In genomic region chr2:128975572-128975971, GRCm38 (mm10) we compare ENCODE assay signal across 20 mouse cellular contexts. TPM values are rescaled to one million over a fixed set of nuclear protein-coding genes. Genes with fewer than 3 reads are reported as not detected.
DNase-seq lines count a peak whose midpoint lies in the region; TF ChIP-seq lines count a peak whose summit lies in the region.
"Had no signal": no experiment of that assay in that cellular context is flagged by ENCODE, and none has a peak within 500 bp of the region (broad histone marks: within the 10 kb centered on the region; RNA-seq: fewer than 3 reads in every experiment).

No protein-coding gene starts in this region.

- no peak for TF ChIP-seq CTCF in gastrocnemius, adult 2 months (IDR thresholded peaks at IDR 0.05)

- H3K4me3 ChIP-seq in gastrocnemius, adult 2 months, result no peak overlapping the region
- H3K4me3 ChIP-seq: embryonic facial prominence, embryonic 13.5 days; embryonic facial prominence, embryonic 15.5 days; erythroblast, embryonic 14.5 days; forebrain, embryonic 10.5 days; forebrain, embryonic 12.5 days had no signal

- intact Hi-C loops in gastrocnemius, adult 2 months (cut with DNase I), result no loop called here
- intact Hi-C loops in gastrocnemius, postnatal 14 days (cut with DNase I; ENCODE audit: low total_unique reads), result no loop called here

- peak overlapping the region; percentile 24; the same call in 1 of the 2 replicates for H3K27ac ChIP-seq in gastrocnemius, adult 2 months
- H3K27ac ChIP-seq: embryonic facial prominence, embryonic 13.5 days; embryonic facial prominence, embryonic 15.5 days; forebrain, embryonic 10.5 days; forebrain, embryonic 12.5 days had no signal

- DNase-seq in gastrocnemius, adult 2 months, result no peak
- DNase-seq in gastrocnemius, postnatal 14 days, result no peak
- DNase-seq in 416B (ENCODE audit: low read depth), result peak; percentile 30
- DNase-seq in MEL-GATA-1-ER (ENCODE audit: extremely low read depth, low read depth), result peak; percentile 28
- no peak for DNase-seq in thymus, postnatal 36 days
- DNase-seq: adrenal gland, adult 2 months; adrenal gland, postnatal 10 days; adrenal gland, postnatal 25 days; cerebellum, adult 11 months; cerebellum, adult 18-20 months; cerebellum, adult 8-10 months; cerebellum, adult 9-11 months; cerebellum, postnatal 14 days; cerebellum, postnatal 36 days; embryo, embryonic 11 days had no signal

RNA-seq across cellular contexts. Expression of gene Gm10762, which starts 8.0 kb away (rescaled TPM):
- total RNA-seq in gastrocnemius, adult 2 months (2021), result 10 to 100 TPM; 12.6 to 13.9 TPM
- 10 to 100 TPM; 13.8 to 16.8 TPM for total RNA-seq in gastrocnemius, postnatal 14 days (2021)

RNA-seq across cellular contexts. Expression of gene Zc3h6, which starts 8.4 kb away (rescaled TPM):
- total RNA-seq in gastrocnemius, adult 2 months (2021), result 1 to 10 TPM; 5.0 to 9.0 TPM
- total RNA-seq in gastrocnemius, postnatal 14 days (2021), result 1 to 10 TPM; 4.6 to 6.8 TPM

RNA-seq across cellular contexts. Expression of gene Zc3h8, which starts 31.7 kb away (rescaled TPM):
- total RNA-seq in gastrocnemius, adult 2 months (2021), result 1 to 10 TPM; 8.4 to 9.7 TPM
- 1 to 10 TPM; 4.5 to 5.8 TPM for total RNA-seq in gastrocnemius, postnatal 14 days (2021)

Comparison
In these comparisons a context has a peak if more than half of its experiments do, and no peak if none do; other contexts are left out.
1. DNase-seq: peak in 416B (single experiment) and MEL-GATA-1-ER (single experiment); none in gastrocnemius, adult 2 months (single experiment), gastrocnemius, postnatal 14 days (single experiment) and thymus, postnatal 36 days (0 of 2).